Mouse (Mus musculus): Measurements from ENCODE around the gene Gm826. TPM values are rescaled to one million over a fixed set of nuclear protein-coding genes. Genes with fewer than 3 reads are reported as not detected.

The Gm826 gene
- polyA plus RNA-seq, 1 experiment from 2014 or later: 2.3 TPM

DNA sequence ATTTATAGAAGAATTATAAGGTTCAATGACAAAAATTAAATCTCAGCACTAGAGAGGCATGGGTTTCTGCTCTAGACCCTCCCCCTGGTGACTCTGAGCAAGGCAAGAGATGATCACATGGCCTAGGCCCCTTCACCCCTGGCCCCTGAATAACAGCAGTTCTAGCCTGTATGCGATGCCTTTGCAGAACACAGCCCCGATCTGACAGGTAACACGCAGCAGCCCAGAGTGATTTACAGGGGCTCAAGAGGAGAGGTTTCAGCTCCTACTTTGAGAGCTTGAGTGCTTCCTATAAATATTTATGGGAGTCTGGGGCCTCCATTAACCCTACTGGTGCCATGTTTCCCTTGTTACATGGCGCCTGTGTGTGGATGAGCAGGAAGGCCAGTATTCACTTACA lies 23.5 kb upstream of the Gm826 start:
- Histone ChIP-seq H3K9ac (ENCODE audit: low read length) (no peak overlapping the region), H3K9me3 (replicated peaks; ENCODE audit: control insufficient read depth, low read length) (no peaks in the 10 kb centered on the region), H3K4me1 (ENCODE audit: control insufficient read depth, insufficient read depth, low read length) (peaks cover 3% of the 10 kb centered on the region; the same call in 1 of the 2 replicates), H3K4me3 (replicated peaks; ENCODE audit: low read length) (no peak overlapping the region), H3K36me3 (ENCODE audit: control insufficient read depth, insufficient read depth, low read length) (no peaks in the 10 kb centered on the region), H3K4me2 (ENCODE audit: low read depth, low read length) (no peak overlapping the region), H3K27ac (ENCODE audit: low read length) (no peak overlapping the region), H3K27me3 (ENCODE audit: control insufficient read depth, insufficient read depth, low read length) (peaks cover 46% of the 10 kb centered on the region)
- 46% methylated on average over 4 of the region's 4 CpGs for WGBS
- no peak for ATAC-seq (ENCODE audit: insufficient read depth, low FRiP score)

GRCm38 (mm10) chr2:160356132-160356531 lies 22.2 kb upstream of the Gm826 start:
- no peaks in the 10 kb centered on the region for H3K36me3 ChIP-seq (ENCODE audit: control insufficient read depth, insufficient read depth, low read length)
- no peak overlapping the region for H3K4me2 ChIP-seq (ENCODE audit: low read depth, low read length)
- peaks cover 3% of the 10 kb centered on the region; the same call in 1 of the 2 replicates for H3K4me1 ChIP-seq (ENCODE audit: control insufficient read depth, insufficient read depth, low read length)
- WGBS: 46% methylated on average over 5 of the region's 5 CpGs
- no peak for ATAC-seq (ENCODE audit: insufficient read depth, low FRiP score)
- H3K27ac ChIP-seq (ENCODE audit: low read length): no peak overlapping the region
- peaks cover 33% of the 10 kb centered on the region for H3K27me3 ChIP-seq (ENCODE audit: control insufficient read depth, insufficient read depth, low read length)
- H3K9me3 ChIP-seq (replicated peaks; ENCODE audit: control insufficient read depth, low read length): no peaks in the 10 kb centered on the region
- H3K9ac ChIP-seq (ENCODE audit: low read length): no peak overlapping the region
- no peak overlapping the region for H3K4me3 ChIP-seq (replicated peaks; ENCODE audit: low read length)

DNA sequence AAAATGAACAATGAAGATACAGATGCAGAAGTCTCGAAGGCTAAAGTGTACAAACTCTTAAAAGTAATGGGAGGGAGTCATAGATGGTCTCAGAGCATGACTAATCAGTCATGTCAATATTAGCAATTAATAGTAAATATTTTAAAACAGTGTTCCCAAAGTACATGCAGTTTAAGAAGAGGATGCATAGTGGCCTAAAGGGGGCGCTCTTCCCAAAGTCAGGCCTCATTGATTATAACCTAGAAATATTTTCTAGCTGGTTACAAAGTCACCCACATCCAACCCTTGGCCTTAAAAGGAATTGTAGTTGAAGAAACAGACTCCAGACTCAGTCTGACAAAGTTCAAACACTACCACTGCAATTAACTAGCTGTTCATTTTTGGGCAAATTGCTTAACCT lies 20.4 kb upstream of the Gm826 start:
- H3K9ac ChIP-seq (ENCODE audit: low read length): no peak overlapping the region
- H3K36me3 ChIP-seq (ENCODE audit: control insufficient read depth, insufficient read depth, low read length): no peaks in the 10 kb centered on the region
- no peak for ATAC-seq (ENCODE audit: insufficient read depth, low FRiP score)
- H3K4me1 ChIP-seq (ENCODE audit: control insufficient read depth, insufficient read depth, low read length): peaks cover 3% of the 10 kb centered on the region; the same call in 1 of the 2 replicates
- no peak overlapping the region for H3K4me3 ChIP-seq (replicated peaks; ENCODE audit: low read length)
- H3K27me3 ChIP-seq (ENCODE audit: control insufficient read depth, insufficient read depth, low read length): peaks cover 16% of the 10 kb centered on the region
- H3K4me2 ChIP-seq (ENCODE audit: low read depth, low read length): no peak overlapping the region
- peak overlapping the region; percentile 50; the same call in 1 of the 2 replicates for H3K27ac ChIP-seq (ENCODE audit: low read length)
- 65% methylated on average over 2 of the region's 2 CpGs for WGBS
- H3K9me3 ChIP-seq (replicated peaks; ENCODE audit: control insufficient read depth, low read length): no peaks in the 10 kb centered on the region

DNA sequence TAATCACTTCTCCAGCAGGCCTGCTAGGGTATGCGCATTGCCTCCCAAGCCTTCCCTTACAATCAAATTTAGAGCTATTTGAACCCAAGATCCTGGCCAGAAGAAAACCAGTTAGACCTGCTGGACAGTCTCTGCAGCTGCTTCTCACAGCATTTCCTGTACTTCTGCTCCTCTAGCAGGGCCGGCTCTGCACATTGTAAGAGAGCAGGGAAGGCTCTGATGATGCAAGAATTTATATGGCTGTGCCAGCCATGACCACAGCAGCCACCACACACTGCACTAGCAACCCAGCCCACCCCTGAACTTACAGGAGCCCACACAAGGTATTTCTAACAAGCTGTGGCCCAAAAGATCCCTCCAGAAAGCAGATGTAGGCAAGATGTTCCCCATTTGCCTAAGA lies 19.6 kb upstream of the Gm826 start:
- ATAC-seq (ENCODE audit: insufficient read depth, low FRiP score): peak; percentile 81
- peaks cover 10% of the 10 kb centered on the region for H3K27me3 ChIP-seq (ENCODE audit: control insufficient read depth, insufficient read depth, low read length)
- H3K9me3 ChIP-seq (replicated peaks; ENCODE audit: control insufficient read depth, low read length): no peaks in the 10 kb centered on the region
- H3K9ac ChIP-seq (ENCODE audit: low read length): no peak overlapping the region
- no peak overlapping the region for H3K4me3 ChIP-seq (replicated peaks; ENCODE audit: low read length)
- no peaks in the 10 kb centered on the region for H3K36me3 ChIP-seq (ENCODE audit: control insufficient read depth, insufficient read depth, low read length)
- H3K27ac ChIP-seq (ENCODE audit: low read length): peak overlapping the region; percentile 60
- no peak overlapping the region for H3K4me2 ChIP-seq (ENCODE audit: low read depth, low read length)
- 52% methylated on average over 2 of the region's 2 CpGs for WGBS
- peaks cover 3% of the 10 kb centered on the region; the same call in 1 of the 2 replicates for H3K4me1 ChIP-seq (ENCODE audit: control insufficient read depth, insufficient read depth, low read length)

- ATAC-seq (ENCODE audit: insufficient read depth, low FRiP score): no peak
- H3K4me2 ChIP-seq (ENCODE audit: low read depth, low read length): no peak overlapping the region
Measured at GRCm38 (mm10) chr2:160351038-160351574, 17.1 kb upstream of the Gm826 start.

DNA sequence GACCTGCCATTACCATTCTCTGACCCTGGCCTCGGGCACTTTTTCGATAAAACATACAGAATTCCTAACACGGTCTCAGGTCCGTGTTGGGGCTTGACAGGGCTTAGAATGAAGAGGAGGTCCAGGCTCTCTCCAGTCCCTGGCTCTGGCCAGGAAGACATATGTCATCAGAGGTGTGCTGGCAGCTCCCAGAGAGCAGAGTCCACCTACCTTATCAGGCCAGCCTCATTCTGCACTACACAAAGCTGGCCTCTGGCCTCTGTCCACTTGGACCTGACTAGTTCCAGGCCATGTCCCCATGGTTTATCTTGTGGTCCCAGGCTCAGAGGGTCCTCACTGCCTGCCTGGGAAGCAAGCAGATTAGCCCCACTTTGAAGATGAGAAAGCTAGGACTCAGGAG lies 15.6 kb upstream of the Gm826 start:
- no peak overlapping the region for H3K4me3 ChIP-seq (replicated peaks; ENCODE audit: low read length)
- no peak overlapping the region for H3K27ac ChIP-seq (ENCODE audit: low read length)
- no peaks in the 10 kb centered on the region for H3K27me3 ChIP-seq (ENCODE audit: control insufficient read depth, insufficient read depth, low read length)
- no peaks in the 10 kb centered on the region for H3K9me3 ChIP-seq (replicated peaks; ENCODE audit: control insufficient read depth, low read length)
- no peak overlapping the region for H3K9ac ChIP-seq (ENCODE audit: low read length)
- no peaks in the 10 kb centered on the region for H3K36me3 ChIP-seq (ENCODE audit: control insufficient read depth, insufficient read depth, low read length)
- WGBS: 27% methylated on average over 4 of the region's 4 CpGs
- H3K4me1 ChIP-seq (ENCODE audit: control insufficient read depth, insufficient read depth, low read length): peaks cover 3% of the 10 kb centered on the region; the same call in 1 of the 2 replicates
- peak; percentile 65; the same call in 1 of the 2 replicates for ATAC-seq (ENCODE audit: insufficient read depth, low FRiP score)
- H3K4me2 ChIP-seq (ENCODE audit: low read depth, low read length): no peak overlapping the region

More at GRCm38 (mm10) chr2:160351038-160351574, 17.1 kb upstream of the Gm826 start:
- no peak overlapping the region for H3K27ac ChIP-seq (ENCODE audit: low read length)
- WGBS: 51% methylated on average over 8 of the region's 8 CpGs
- no peak overlapping the region for H3K4me3 ChIP-seq (replicated peaks; ENCODE audit: low read length)
- no peaks in the 10 kb centered on the region for H3K36me3 ChIP-seq (ENCODE audit: control insufficient read depth, insufficient read depth, low read length)
- no peaks in the 10 kb centered on the region for H3K27me3 ChIP-seq (ENCODE audit: control insufficient read depth, insufficient read depth, low read length)
- no peak overlapping the region for H3K9ac ChIP-seq (ENCODE audit: low read length)
- no peaks in the 10 kb centered on the region for H3K9me3 ChIP-seq (replicated peaks; ENCODE audit: control insufficient read depth, low read length)
- H3K4me1 ChIP-seq (ENCODE audit: control insufficient read depth, insufficient read depth, low read length): peaks cover 3% of the 10 kb centered on the region; the same call in 1 of the 2 replicates

GRCm38 (mm10) chr2:160348796-160349195 lies 14.8 kb upstream of the Gm826 start:
- H3K4me3 ChIP-seq (replicated peaks; ENCODE audit: low read length): no peak overlapping the region
- H3K27me3 ChIP-seq (ENCODE audit: control insufficient read depth, insufficient read depth, low read length): no peaks in the 10 kb centered on the region
- no peaks in the 10 kb centered on the region for H3K36me3 ChIP-seq (ENCODE audit: control insufficient read depth, insufficient read depth, low read length)
- H3K27ac ChIP-seq (ENCODE audit: low read length): no peak overlapping the region
- no peak for ATAC-seq (ENCODE audit: insufficient read depth, low FRiP score)
- H3K4me1 ChIP-seq (ENCODE audit: control insufficient read depth, insufficient read depth, low read length): peaks cover 3% of the 10 kb centered on the region; the same call in 1 of the 2 replicates
- no peaks in the 10 kb centered on the region for H3K9me3 ChIP-seq (replicated peaks; ENCODE audit: control insufficient read depth, low read length)
- 31% methylated on average over 7 of the region's 7 CpGs for WGBS
- H3K9ac ChIP-seq (ENCODE audit: low read length): no peak overlapping the region
- H3K4me2 ChIP-seq (ENCODE audit: low read depth, low read length): no peak overlapping the region

DNA sequence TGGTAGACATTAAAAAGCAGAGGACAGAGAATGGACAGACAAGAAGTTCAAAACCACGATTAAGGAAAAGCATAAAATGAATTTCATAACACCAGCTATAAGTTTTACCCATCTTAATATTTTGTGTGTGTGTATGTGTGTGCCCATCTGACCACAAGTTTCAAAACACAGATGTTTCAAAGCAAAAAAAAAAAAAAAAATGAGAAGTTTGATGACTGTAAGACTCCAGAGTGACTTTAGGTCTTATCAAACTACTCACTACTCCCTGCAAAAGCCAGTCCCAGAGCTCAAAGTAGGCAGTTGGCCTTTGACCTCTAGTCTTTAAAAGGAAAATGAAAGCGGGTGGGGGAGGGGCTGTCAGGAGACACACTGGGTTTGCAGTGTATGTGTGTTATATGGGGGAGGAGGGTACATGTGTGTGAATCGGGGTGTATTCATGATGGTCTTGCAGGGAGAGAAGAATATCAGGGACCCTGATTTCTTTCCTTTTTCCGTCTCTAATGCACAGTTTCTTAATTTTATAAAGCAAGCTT lies 14.2 kb upstream of the Gm826 start:
- Histone ChIP-seq H3K9me3 (replicated peaks; ENCODE audit: control insufficient read depth, low read length) (no peaks in the 10 kb centered on the region), H3K4me1 (ENCODE audit: control insufficient read depth, insufficient read depth, low read length) (no peaks in the 10 kb centered on the region; the same call in 1 of the 2 replicates), H3K36me3 (ENCODE audit: control insufficient read depth, insufficient read depth, low read length) (no peaks in the 10 kb centered on the region), H3K9ac (ENCODE audit: low read length) (no peak overlapping the region), H3K27me3 (ENCODE audit: control insufficient read depth, insufficient read depth, low read length) (no peaks in the 10 kb centered on the region), H3K4me3 (replicated peaks; ENCODE audit: low read length) (no peak overlapping the region), H3K27ac (ENCODE audit: low read length) (peak overlapping the region; percentile 31; the same call in 1 of the 2 replicates), H3K4me2 (ENCODE audit: low read depth, low read length) (no peak overlapping the region)
- no peak for ATAC-seq (ENCODE audit: insufficient read depth, low FRiP score)
- 52% methylated on average over 4 of the region's 4 CpGs for WGBS

GRCm38 (mm10) chr2:160345644-160346043 lies 11.7 kb upstream of the Gm826 start:
- no peaks in the 10 kb centered on the region for H3K36me3 ChIP-seq (ENCODE audit: control insufficient read depth, insufficient read depth, low read length)
- H3K4me3 ChIP-seq (replicated peaks; ENCODE audit: low read length): no peak overlapping the region
- H3K4me1 ChIP-seq (ENCODE audit: control insufficient read depth, insufficient read depth, low read length): no peaks in the 10 kb centered on the region
- H3K4me2 ChIP-seq (ENCODE audit: low read depth, low read length): no peak overlapping the region
- H3K27me3 ChIP-seq (ENCODE audit: control insufficient read depth, insufficient read depth, low read length): no peaks in the 10 kb centered on the region
- no peaks in the 10 kb centered on the region for H3K9me3 ChIP-seq (replicated peaks; ENCODE audit: control insufficient read depth, low read length)
- H3K9ac ChIP-seq (ENCODE audit: low read length): no peak overlapping the region
- no peak for ATAC-seq (ENCODE audit: insufficient read depth, low FRiP score)
- no peak overlapping the region for H3K27ac ChIP-seq (ENCODE audit: low read length)
